Mouse (Mus musculus) liver, embryonic 12.5 days (tissue): ENCODE data around the gene Yars. TPM values are rescaled to one million over a fixed set of nuclear protein-coding genes. Genes with fewer than 3 reads are reported as not detected.

ENCODE experiments used
- ATAC-seq: fragments of 200-750 bp; cut with Nextera tagmentation; 2 replicates; pipeline ENCODE4 v1.8.0; 2017; ENCODE audit warnings: moderate number of reproducible peaks, mild to moderate bottlenecking, moderate library complexity
- H3K27ac ChIP-seq: fragments of 300-500 bp; sonication (generic); 2 replicates; pipeline ENCODE4 v1.5.1; 2016; ENCODE audit warnings: mild to moderate bottlenecking
- H3K27me3 ChIP-seq: fragments of 300-500 bp; sonication (generic); replicated peaks from 2 replicates; pipeline ENCODE4 v1.6.1; 2016; ENCODE audit warnings: mild to moderate bottlenecking, moderate library complexity
- H3K36me3 ChIP-seq: fragments of 300-500 bp; sonication (generic); 2 replicates; pipeline ENCODE4 v1.6.1; 2016; ENCODE audit warnings: mild to moderate bottlenecking, moderate library complexity
- H3K4me1 ChIP-seq: fragments of 300-500 bp; sonication (generic); 2 replicates; pipeline ENCODE4 v1.6.1; 2016
- H3K4me2 ChIP-seq: fragments of 300-500 bp; sonication (generic); 2 replicates; pipeline ENCODE4 v1.6.1; 2016; ENCODE audit warnings: mild to moderate bottlenecking, moderate library complexity
- H3K4me3 ChIP-seq: fragments of 300-500 bp; sonication (generic); 2 replicates; pipeline ENCODE4 v1.5.1; 2016; ENCODE audit warnings: mild to moderate bottlenecking, moderate library complexity
- H3K9ac ChIP-seq: fragments of 300-500 bp; sonication (generic); 2 replicates; pipeline ENCODE4 v1.6.1; 2016; ENCODE audit warnings: mild to moderate bottlenecking, moderate library complexity
- H3K9me3 ChIP-seq: fragments of 300-500 bp; sonication (generic); replicated peaks from 2 replicates; pipeline ENCODE4 v1.6.1; 2016; ENCODE audit warnings: mild to moderate bottlenecking, moderate library complexity
- WGBS: fragments of 180-500 bp; shearing (Covaris S2); methylation state at CpG from one replicate; pipeline ENCODE4 v1.1.7; 2016; ENCODE audit not compliant: insufficient replicate concordance; 5-methylcytosine and 5-hydroxymethylcytosine counted together
- polyA plus RNA-seq: library from polyadenylated mRNA; unstranded; fragments of >200 nt; fragmentation: Nextera tagmentation; extraction: Ambion mirVana; gene quantifications from 2 replicates; pipeline ENCODE4 v1.2.1, GENCODE M21; 2016

Gene Yars
- polyA plus RNA-seq, 1 experiment from 2014 or later, result 92.9 TPM

DNA sequence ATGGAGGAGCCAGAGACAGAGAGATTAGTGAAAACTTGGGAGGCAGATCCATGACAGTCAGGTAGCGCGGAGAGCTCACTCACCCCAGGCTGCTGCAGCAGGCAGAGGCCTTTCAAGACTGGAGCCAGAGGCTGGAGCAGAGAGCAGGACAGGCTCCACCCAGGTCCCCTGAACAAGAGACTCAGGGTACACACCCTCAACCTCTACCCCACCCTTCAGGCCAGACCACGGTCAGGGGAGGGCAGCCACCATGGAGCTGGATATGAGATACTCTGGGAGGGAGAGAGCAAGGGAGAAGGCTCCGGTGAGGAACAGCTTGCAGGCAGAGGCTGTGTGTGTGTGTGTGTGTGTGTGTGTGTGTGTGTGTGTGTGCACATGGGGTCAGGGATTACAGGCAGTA lies 76.6 kb downstream of the Yars start:
- Histone ChIP-seq H3K27me3 (peaks cover 41% of the 10 kb centered on the region; the same call in 1 of the 2 replicates), H3K4me3 (no peak overlapping the region), H3K36me3 (no peaks in the 10 kb centered on the region), H3K27ac (no peak overlapping the region), H3K9me3 (no peaks in the 10 kb centered on the region), H3K9ac (no peak overlapping the region), H3K4me1 (peaks cover 34% of the 10 kb centered on the region), H3K4me2 (no peak overlapping the region)
- ATAC-seq, result no peak
- 61% methylated on average over 4 of the region's 4 CpGs for WGBS

GRCm38 (mm10) chr4:129266821-129267220 lies 77.3 kb downstream of the Yars start:
- 83% methylated on average over 5 of the region's 5 CpGs for WGBS
- no peak overlapping the region for H3K4me2 ChIP-seq
- no peak overlapping the region for H3K9ac ChIP-seq
- ATAC-seq, result no peak
- no peak overlapping the region for H3K4me3 ChIP-seq
- no peaks in the 10 kb centered on the region for H3K36me3 ChIP-seq
- no peaks in the 10 kb centered on the region for H3K9me3 ChIP-seq
- peaks cover 34% of the 10 kb centered on the region; the same call in 1 of the 2 replicates for H3K27me3 ChIP-seq
- H3K4me1 ChIP-seq, result peaks cover 34% of the 10 kb centered on the region
- no peak overlapping the region for H3K27ac ChIP-seq

- Histone ChIP-seq H3K27me3 (peaks cover 42% of the 10 kb centered on the region), H3K4me3 (no peak overlapping the region), H3K36me3 (no peaks in the 10 kb centered on the region), H3K4me1 (peaks cover 31% of the 10 kb centered on the region), H3K27ac (no peak overlapping the region), H3K9me3 (no peaks in the 10 kb centered on the region), H3K9ac (no peak overlapping the region), H3K4me2 (no peak overlapping the region)
- 28% methylated on average over 1 of the region's 1 CpGs for WGBS
- no peak for ATAC-seq
Observed at GRCm38 (mm10) chr4:129268698-129269097, 79.1 kb downstream of the Yars start.

Other genes with a start within 250 kb of the Yars start
- 2.0 and 2.5 TPM in 2 replicates for gene Azin2, start 227.3 kb upstream of the Yars start, polyA plus RNA-seq
- 176 and 179 TPM in 2 replicates for gene Ak2, start 197.8 kb upstream of the Yars start, polyA plus RNA-seq
- gene Rnf19b, start 131.5 kb upstream of the Yars start, polyA plus RNA-seq, result 7.1 TPM in 2 replicates
- gene Tmem54, start 84.2 kb upstream of the Yars start, polyA plus RNA-seq, result 1.9 and 2.0 TPM in 2 replicates
- 1.9 and 2.3 TPM in 2 replicates for gene Hpca, start 67.7 kb upstream of the Yars start, polyA plus RNA-seq
- gene Fndc5, start 52.8 kb upstream of the Yars start, polyA plus RNA-seq, result 1.3 and 1.8 TPM in 2 replicates
- gene S100pbp, start within 50 bp of the Yars start, polyA plus RNA-seq, result 10.9 and 12.1 TPM in 2 replicates
- gene C77080, start 71.6 kb downstream of the Yars start, polyA plus RNA-seq, result 0.72 and 0.92 TPM in 2 replicates
- 0.13 and 0.24 TPM in 2 replicates for gene Sync, start 97.9 kb downstream of the Yars start, polyA plus RNA-seq
- gene Rbbp4, start 145.6 kb downstream of the Yars start, polyA plus RNA-seq, result 292 and 306 TPM in 2 replicates
- gene Zbtb8os, start 145.9 kb downstream of the Yars start, polyA plus RNA-seq, result 31.1 and 38.9 TPM in 2 replicates
- 3.1 TPM in 2 replicates for gene Zbtb8a, start 188.4 kb downstream of the Yars start, polyA plus RNA-seq